Mouse (Mus musculus): Measurements from ENCODE around the gene Cyren.

DNA sequence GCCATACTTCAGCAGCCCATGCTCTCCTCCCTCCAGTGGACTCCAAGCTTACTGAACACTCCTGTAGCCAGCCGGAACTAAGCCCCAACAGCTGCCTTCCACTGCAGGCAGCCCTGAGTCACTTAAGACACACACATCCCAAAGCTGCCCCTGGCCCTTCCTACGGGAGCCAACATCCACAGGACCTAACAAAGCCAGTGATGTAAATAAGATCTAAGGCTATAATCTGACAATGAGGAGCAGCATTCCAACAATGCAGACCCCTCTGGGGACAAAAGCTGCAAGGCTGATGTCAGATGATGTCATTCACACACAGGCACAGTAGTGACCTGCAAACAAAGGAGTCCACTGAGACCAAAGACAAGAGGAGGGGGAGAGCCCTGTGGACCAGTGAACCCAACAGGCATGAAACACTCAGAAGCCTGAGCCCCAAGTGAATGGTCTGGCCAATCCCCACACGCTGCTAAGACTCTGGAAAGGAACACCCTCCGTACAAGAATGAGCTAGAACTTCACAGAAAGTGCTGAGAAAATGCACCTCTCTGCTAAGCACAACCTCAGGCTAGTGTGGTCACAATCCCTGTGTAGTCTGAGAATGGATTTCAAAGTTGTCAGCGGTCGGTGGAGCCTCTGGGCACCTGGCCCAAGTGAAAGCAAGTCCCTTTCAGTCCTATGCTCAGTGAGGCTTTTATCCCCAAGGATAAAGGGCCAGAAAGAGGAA lies 9.4 kb upstream of the Cyren start:
- no peak for TF ChIP-seq POLR2A (IDR thresholded peaks at IDR 0.05; ENCODE audit: borderline replicate concordance, control insufficient read depth, low read depth, low read length)
- no peak for TF ChIP-seq CTCF (IDR thresholded peaks at IDR 0.05; ENCODE audit: control insufficient read depth, insufficient read depth, low read length)

All from bone marrow, adult 2 months (tissue).